Mouse (Mus musculus) intestine, postnatal 0 days (tissue): Measurements from ENCODE around the gene Adra1b. TPM values are rescaled to one million over a fixed set of nuclear protein-coding genes. Genes with fewer than 3 reads are reported as not detected.

ENCODE experiments used
- ATAC-seq: fragments of 200-750 bp; cut with Nextera tagmentation; 2 replicates; pipeline ENCODE4 v1.8.0; 2017; ENCODE audit warnings: mild to moderate bottlenecking, moderate TSS enrichment, moderate library complexity
- H3K27ac ChIP-seq: fragments of 300-500 bp; sonication (generic); 2 replicates; pipeline ENCODE4 v1.5.1; 2014; ENCODE audit warnings: mild to moderate bottlenecking, low read depth, low read length, moderate library complexity
- H3K27me3 ChIP-seq: fragments of 300-500 bp; sonication (generic); replicated peaks from 2 replicates; pipeline ENCODE4 v1.6.1; 2014; ENCODE audit warnings: low read length, mixed read lengths; ENCODE audit not compliant: control insufficient read depth, insufficient read depth
- H3K36me3 ChIP-seq: fragments of 300-500 bp; sonication (generic); 2 replicates; pipeline ENCODE4 v1.6.1; 2014; ENCODE audit warnings: mild to moderate bottlenecking, moderate library complexity; ENCODE audit not compliant: control insufficient read depth, insufficient read depth
- H3K4me1 ChIP-seq: fragments of 300-500 bp; sonication (generic); replicated peaks from 2 replicates; pipeline ENCODE4 v1.6.1; 2014; ENCODE audit warnings: antibody characterized with exemption, low read length, mixed read lengths; ENCODE audit not compliant: control insufficient read depth, insufficient read depth
- H3K4me2 ChIP-seq: fragments of 300-500 bp; sonication (generic); replicated peaks from 2 replicates; pipeline ENCODE4 v1.6.1; 2014; ENCODE audit warnings: low read depth, mild to moderate bottlenecking, moderate library complexity
- H3K4me3 ChIP-seq: fragments of 300-500 bp; sonication (generic); 2 replicates; pipeline ENCODE4 v1.5.1; 2014; ENCODE audit warnings: low read depth, low read length
- H3K9ac ChIP-seq: fragments of 300-500 bp; sonication (generic); 2 replicates; pipeline ENCODE4 v1.6.1; 2014; ENCODE audit warnings: mild to moderate bottlenecking, low read depth, low read length
- H3K9me3 ChIP-seq: fragments of 300-500 bp; sonication (generic); 2 replicates; pipeline ENCODE4 v1.6.1; 2016; ENCODE audit warnings: mixed run types; ENCODE audit not compliant: control insufficient read depth
- CTCF ChIP-seq: sonication (generic); IDR thresholded peaks from 2 replicates; pipeline ENCODE4 v1.5.1; 2016; ENCODE audit warnings: low read depth, mild to moderate bottlenecking, control low read depth, antibody characterized with exemption, moderate library complexity
- WGBS: fragments of 180-500 bp; shearing (Covaris S2); extraction: QIAGEN DNeasy Blood & Tissue Kit; methylation state at CpG from one replicate; pipeline ENCODE4 v1.1.7; 2014; 5-methylcytosine and 5-hydroxymethylcytosine counted together
- polyA plus RNA-seq: library from polyadenylated mRNA; unstranded; fragments of >200 nt; fragmentation: Nextera tagmentation; extraction: Ambion mirVana; gene quantifications from 2 replicates; pipeline ENCODE4 v1.2.1, GENCODE M21; 2015

The Adra1b gene
- polyA plus RNA-seq, 1 experiment from 2014 or later, result 0.27 TPM

- Histone ChIP-seq H3K36me3 (no peaks in the 10 kb centered on the region), H3K27ac (no peak overlapping the region), H3K9me3 (no peaks in the 10 kb centered on the region), H3K4me2 (no peak overlapping the region), H3K4me3 (no peak overlapping the region), H3K4me1 (no peaks in the 10 kb centered on the region), H3K9ac (no peak overlapping the region), H3K27me3 (no peaks in the 10 kb centered on the region)
- no peak for TF ChIP-seq CTCF
- no peak for ATAC-seq
- 61% methylated on average over 6 of the region's 6 CpGs for WGBS
Observed at GRCm38 (mm10) chr11:43925584-43925983, 24.6 kb upstream of the Adra1b start.

DNA sequence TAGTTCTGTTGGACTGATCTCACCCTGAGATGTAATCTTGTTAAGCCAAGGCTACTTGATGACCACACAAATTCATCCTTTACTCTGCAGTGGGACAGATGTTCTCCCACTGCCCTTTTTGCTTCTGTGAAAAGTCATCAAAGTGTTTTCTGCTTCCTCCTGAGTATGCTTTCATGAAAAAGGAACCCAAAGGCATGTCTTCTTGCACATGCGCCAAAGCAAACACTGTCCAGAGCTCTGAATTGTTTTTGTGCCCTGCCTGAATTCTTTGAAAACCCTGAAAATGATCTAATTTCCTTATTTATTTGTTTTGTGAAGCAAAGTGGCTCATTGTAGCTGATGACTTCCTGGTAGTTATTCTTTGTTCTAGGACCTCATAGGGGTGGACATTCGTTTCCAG, 20.7 kb upstream of the Adra1b start:
- Histone ChIP-seq H3K4me3 (no peak overlapping the region), H3K27ac (no peak overlapping the region), H3K9me3 (no peaks in the 10 kb centered on the region), H3K36me3 (no peaks in the 10 kb centered on the region), H3K27me3 (no peaks in the 10 kb centered on the region), H3K4me2 (no peak overlapping the region), H3K9ac (no peak overlapping the region), H3K4me1 (no peaks in the 10 kb centered on the region)
- WGBS, result 67% methylated on average over 2 of the region's 2 CpGs
- ATAC-seq, result no peak
- TF ChIP-seq CTCF, result no peak

DNA sequence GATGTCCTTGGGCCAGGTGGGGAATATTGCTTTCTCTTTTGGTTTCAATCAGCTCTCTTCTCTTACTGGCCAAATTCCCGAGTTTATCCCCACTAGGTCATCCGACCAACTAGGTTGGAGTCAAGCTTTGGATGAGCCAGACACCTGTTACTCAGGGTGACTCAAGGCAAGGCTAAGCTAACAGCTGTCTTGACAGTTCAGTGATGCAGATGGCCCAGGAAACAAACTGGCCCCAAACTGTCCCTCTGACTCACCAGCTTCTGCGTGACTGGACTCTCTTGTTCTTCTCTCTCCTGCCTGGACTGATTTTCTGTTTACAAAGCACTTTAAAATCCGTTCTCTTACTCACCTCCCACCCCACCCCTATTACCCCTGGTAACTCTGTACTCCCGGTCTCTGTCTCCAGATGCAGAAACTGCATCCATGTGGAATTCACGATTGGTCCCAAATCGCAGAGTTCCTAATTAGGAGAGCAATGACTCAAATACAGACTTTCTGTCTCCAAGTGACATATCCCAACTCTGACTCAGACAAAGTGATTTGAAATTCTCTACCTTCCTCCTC, 18.6 kb upstream of the Adra1b start:
- WGBS, result 61% methylated on average over 7 of the region's 7 CpGs
- no peaks in the 10 kb centered on the region for H3K9me3 ChIP-seq
- H3K4me2 ChIP-seq, result no peak overlapping the region
- ATAC-seq, result no peak
- H3K4me1 ChIP-seq, result no peaks in the 10 kb centered on the region
- H3K4me3 ChIP-seq, result no peak overlapping the region
- H3K36me3 ChIP-seq, result no peaks in the 10 kb centered on the region
- H3K27me3 ChIP-seq, result no peaks in the 10 kb centered on the region
- no peak for TF ChIP-seq CTCF
- no peak overlapping the region for H3K27ac ChIP-seq
- H3K9ac ChIP-seq, result no peak overlapping the region

DNA sequence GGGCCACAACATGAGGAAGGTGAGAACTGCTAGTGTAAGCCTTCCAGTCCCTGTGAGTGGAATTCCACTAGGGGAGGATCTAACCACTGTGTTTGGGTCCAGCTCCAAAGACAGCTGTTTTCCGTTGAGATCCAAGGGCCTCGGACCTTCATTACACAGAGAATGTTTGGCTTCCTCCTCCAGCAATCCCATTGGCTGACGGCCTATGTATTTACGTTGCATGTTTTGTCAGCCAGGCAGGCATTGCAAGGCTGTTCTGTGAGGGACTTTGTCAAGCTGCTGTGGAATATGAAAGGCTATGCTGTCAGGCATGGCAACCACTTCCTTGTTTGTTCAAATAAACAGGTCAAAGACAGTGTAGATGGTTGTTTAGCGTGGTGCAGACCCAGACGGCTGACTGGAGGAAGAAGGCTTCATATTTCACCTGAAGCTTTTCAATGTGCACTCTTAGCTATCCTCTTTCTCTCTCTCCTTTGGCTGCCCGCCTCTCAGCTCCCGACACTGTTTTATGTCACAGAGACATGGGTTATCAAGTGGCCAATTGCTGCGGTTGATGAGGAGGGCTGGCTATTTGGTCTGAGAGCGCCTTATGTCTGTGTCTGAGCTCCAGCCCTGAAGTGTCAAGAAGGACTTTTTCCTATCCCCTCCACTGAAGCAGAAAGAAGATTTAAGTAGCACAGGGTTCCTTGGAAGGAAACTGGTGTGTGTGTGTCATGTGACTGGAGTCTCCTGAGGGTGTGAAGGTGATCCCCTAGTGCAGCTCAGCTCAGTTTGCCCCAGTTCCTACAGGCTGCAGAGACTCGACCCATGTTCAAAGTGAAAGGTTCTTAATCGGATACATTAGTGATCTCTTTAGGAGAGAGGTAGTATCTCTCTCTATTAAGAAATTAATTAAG, 13.8 kb upstream of the Adra1b start:
- 42% methylated on average over 12 of the region's 12 CpGs for WGBS
- Histone ChIP-seq H3K9me3 (no peaks in the 10 kb centered on the region), H3K4me2 (no peak overlapping the region), H3K4me1 (no peaks in the 10 kb centered on the region), H3K9ac (no peak overlapping the region), H3K27ac (peak overlapping the region; percentile 11; the same call in 1 of the 2 replicates), H3K4me3 (no peak overlapping the region), H3K27me3 (no peaks in the 10 kb centered on the region), H3K36me3 (no peaks in the 10 kb centered on the region)
- ATAC-seq, result peak; percentile 22; the same call in 1 of the 2 replicates
- peak; percentile 61 for TF ChIP-seq CTCF

DNA sequence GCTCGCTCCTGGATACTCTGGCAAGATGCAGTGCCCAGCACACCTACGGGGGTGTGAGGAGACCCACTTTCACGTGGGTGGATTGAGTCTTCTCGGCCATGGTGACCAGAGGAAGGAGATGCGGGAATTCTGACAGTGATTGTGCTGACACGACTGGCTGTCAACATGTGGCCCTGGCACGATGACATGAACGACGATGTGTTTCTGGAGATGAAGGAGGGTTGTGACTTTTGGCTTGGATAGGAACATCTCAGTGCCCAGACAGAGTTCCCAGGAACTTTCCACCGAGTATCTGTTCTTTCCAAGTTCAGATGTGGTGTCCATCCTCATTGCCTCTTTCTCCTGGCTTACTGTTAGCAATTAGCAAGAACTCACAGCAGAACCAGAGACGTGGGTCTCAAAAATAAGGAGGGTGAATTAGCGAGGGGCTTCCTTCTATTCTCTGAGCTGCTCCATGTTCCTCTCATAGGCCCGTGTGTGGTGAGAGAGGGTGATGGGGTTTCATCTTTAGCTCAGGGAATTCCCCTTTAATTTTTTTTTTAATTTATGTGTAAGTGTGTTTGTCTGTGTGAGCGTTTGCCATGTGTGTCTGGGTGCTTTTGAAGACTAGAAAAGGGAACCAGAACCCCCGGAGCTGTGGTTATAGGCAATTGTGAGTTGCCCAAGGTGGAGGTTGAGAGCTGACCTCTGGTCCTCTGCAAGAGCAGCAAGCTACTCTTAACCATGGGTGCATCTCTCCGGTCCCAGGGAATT, 11.3 kb upstream of the Adra1b start:
- 86% methylated on average over 16 of the region's 16 CpGs for WGBS
- no peaks in the 10 kb centered on the region for H3K4me1 ChIP-seq
- no peaks in the 10 kb centered on the region for H3K27me3 ChIP-seq
- ATAC-seq, result no peak
- H3K9me3 ChIP-seq, result no peaks in the 10 kb centered on the region
- H3K4me2 ChIP-seq, result no peak overlapping the region
- no peak for TF ChIP-seq CTCF
- H3K27ac ChIP-seq, result no peak overlapping the region
- no peak overlapping the region for H3K9ac ChIP-seq
- H3K4me3 ChIP-seq, result no peak overlapping the region
- no peaks in the 10 kb centered on the region for H3K36me3 ChIP-seq

DNA sequence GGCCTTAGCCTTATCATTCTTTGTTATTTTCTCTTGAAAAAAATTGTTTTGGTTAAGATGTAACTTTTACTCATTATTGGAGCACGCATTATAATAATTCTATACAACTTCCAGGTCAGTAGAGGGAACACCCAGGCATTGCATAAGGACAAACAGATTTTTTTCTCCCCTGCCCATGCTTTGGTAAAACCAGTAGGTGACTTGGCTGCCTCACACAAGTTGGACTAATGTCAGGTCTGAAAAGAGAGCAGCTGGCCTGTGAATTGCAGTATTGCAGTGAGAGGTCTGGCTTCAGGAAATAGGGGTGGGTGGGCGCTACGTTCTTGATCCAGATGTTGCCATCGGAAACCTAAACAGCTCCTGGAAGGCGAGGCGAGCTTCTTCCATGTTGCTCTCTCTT, 10.6 kb upstream of the Adra1b start:
- Histone ChIP-seq H3K4me1 (no peaks in the 10 kb centered on the region), H3K4me2 (no peak overlapping the region), H3K9me3 (no peaks in the 10 kb centered on the region), H3K9ac (no peak overlapping the region), H3K27me3 (no peaks in the 10 kb centered on the region), H3K27ac (no peak overlapping the region), H3K4me3 (no peak overlapping the region), H3K36me3 (no peaks in the 10 kb centered on the region)
- no peak for ATAC-seq
- 77% methylated on average over 6 of the region's 6 CpGs for WGBS
- TF ChIP-seq CTCF, result no peak
